Mouse (Mus musculus): ENCODE measurements around the gene Isg15. TPM values are rescaled to one million over a fixed set of nuclear protein-coding genes. Genes with fewer than 3 reads are reported as not detected.

Gene Isg15
- 10 to 100 TPM; 13.2 to 17.7 TPM for total RNA-seq (2023)

DNA sequence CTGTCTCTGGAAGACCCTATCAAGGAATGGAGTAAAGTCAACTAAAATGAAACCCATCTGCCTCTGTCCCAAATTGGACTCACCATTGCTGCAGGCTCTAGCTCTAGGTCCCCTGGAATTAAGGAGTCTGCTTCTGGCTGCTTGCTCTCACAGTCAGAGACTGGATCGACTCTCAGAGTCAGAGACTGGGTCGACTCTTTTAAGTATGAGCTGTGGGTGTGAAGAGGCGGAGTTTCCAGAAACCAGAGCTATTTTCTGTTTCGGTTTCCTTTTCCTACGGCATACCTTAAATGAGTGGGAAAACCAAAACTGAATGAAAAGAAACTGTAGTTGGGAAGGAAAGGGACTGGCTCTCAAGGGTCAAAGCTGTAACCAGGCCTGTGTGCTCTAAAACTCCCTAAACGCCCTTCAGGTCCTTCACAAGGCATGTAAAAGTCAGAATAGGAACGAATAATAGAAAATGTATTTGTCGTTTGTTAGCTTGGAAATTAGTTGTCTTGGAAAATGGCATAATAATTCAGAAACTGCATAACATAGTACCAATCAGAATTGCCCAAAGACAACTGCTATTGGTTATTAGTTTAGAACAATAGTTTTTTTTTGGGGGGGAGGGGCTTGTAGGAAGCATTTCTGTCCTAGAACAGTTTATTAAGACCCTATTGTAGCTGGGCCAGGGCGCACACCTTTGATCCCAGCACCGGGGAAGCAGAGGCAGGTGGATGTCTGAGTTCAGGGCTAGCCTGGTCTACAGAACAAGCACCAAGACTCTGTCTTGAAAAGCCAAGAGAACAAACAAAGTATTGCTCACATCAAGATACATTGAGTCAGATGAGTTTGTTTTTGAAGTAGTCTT is at the start of gene Isg15:
TSS of gene Isg15 (minus strand) at position 196 of the 853 bp plus-strand sequence.

DNA sequence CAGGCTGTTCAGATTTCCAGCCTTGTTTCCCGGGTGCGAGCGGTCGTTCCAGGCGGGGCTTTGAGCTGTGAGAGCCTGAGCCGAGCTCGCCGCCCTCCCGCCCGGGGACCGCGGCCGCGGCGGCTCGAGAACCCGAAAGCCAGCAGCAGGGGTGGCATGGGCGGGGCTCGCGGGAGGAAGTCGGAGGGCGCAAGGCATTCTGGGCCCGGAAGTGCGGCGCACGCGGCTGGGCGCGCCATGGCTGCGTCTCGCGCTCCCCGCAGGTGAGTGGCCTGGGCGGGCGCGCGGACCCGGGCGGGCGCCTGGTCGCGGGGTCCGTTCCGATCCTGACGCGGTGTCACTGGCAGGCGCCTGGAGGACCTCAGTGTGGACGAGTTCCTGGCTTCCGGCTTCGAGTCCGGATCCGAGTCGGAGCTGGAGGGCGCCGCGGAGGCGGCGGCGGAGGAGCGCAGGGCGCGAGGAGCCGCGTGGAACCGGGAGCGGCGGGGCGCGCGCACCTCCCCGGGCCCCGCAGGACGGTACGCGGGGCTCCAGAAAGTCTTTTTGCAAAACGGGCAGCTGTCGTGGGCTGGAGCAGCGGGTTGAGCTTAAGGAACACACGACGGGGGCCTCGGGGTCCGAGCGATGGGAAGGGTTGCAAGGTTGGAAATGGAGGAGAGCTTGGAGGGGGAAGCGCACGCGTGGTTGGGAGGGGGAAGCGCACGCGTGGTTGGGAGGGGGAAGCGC is 35.4 kb upstream of the Isg15 start, which contains the start of gene Noc2l:
TSS of gene Noc2l (plus strand) at position 203 of the 726 bp plus-strand sequence.

DNA sequence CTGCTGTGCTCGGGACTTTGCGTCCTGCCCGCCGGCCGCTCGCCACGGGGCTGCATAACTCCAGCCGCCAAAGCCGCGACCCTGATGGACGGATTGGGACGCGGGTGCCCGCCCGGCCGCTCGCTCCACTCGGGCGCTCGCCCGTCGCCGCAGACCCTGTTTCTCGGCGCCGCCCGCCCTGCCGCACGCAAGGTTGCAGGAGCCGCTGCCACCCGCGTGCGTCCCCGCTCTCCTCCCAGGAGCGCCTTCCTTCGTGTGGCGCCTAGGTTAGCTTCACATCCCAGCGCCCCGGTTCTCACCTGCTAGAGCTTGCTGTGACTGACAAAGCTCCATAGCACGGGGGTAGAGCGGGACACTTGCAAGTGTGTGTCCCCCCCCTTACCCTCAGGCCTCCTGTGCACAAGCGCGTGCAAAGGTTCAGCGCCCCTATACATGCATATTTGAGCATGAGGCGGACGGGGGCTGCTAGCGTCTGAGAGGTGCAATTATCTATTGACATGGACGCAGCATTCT is 34.1 kb upstream of the Isg15 start, which contains the start of gene Plekhn1:
TSS of gene Plekhn1 (minus strand) at position 157 of the 513 bp plus-strand sequence.

GRCm38 (mm10) chr4:156215649-156216048 is 15.0 kb upstream of the Isg15 start, which contains the start of gene Perm1:
Gene Perm1 (plus strand): TSS chr4:156215868.

DNA sequence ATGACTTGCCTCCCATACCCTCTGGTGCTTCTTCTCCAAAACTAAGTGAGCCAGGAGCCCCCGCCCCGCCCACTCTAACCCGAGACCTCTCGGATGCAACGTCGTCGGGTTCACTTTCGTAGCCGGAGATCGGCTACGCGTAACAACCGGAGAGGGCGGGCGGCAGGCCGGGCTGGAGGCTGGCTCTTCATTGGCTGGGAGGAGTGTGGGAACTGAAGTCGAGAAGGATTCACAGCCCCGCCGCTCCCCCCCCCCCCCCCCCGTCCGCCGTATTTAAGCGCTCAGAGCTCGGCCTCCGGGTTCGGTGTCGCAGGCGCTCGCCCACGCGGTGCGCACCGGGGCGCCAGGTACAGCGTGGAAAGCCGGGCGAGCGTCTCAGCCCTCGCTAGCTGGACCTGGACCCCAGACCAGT is 2.4 kb upstream of the Isg15 start, which contains the start of gene AW011738:
TSS of gene AW011738 (plus strand) at position 304 of the 412 bp plus-strand sequence.

GRCm38 (mm10) chr4:156197131-156197828 is 3.3 kb downstream of the Isg15 start, which contains the start of gene Agrn:
Gene Agrn (minus strand): TSS chr4:156197488.

Other genes starting within 250 kb of the Isg15 start
- gene C1qtnf12, start 238.5 kb downstream of the Isg15 start, total RNA-seq (2023): 1 to 10 TPM; 2.9 to 9.5 TPM
- 1 to 10 TPM; 1.7 to 2.4 TPM for gene B3galt6, start 208.2 kb downstream of the Isg15 start, total RNA-seq (2023)
- 100 to 1,000 TPM; 142 to 157 TPM for gene Sdf4, start 207.9 kb downstream of the Isg15 start, total RNA-seq (2023)
- 1 to 10 TPM; 1.5 to 2.2 TPM for gene Tnfrsf4, start 187.0 kb downstream of the Isg15 start, total RNA-seq (2023)
- gene Tnfrsf18, start 174.7 kb downstream of the Isg15 start, total RNA-seq (2023): 1 to 10 TPM; 2.7 to 3.6 TPM
- not detected for gene Ttll10, start 141.4 kb downstream of the Isg15 start, total RNA-seq (2023)
- 10 to 100 TPM; 14.0 to 16.8 TPM for gene 9430015G10Rik, start 90.8 kb downstream of the Isg15 start, total RNA-seq (2023)
- gene Rnf223, start 70.3 kb downstream of the Isg15 start, total RNA-seq (2023): under 1 TPM; 0.33 to 0.55 TPM
- gene Agrn, start 3.3 kb downstream of the Isg15 start, total RNA-seq (2023): 10 to 100 TPM; 15.8 TPM
- 10 to 100 TPM; 13.4 to 17.9 TPM for gene AW011738, start 2.5 kb upstream of the Isg15 start, total RNA-seq (2023)
- gene Perm1, start 15.1 kb upstream of the Isg15 start, total RNA-seq (2023): under 1 TPM; 0.18 to 0.47 TPM
- 10 to 100 TPM; 24.3 to 25.0 TPM for gene Plekhn1, start 34.0 kb upstream of the Isg15 start, total RNA-seq (2023)
- gene Noc2l, start 35.2 kb upstream of the Isg15 start, total RNA-seq (2023): 10 to 100 TPM; 58.4 to 59.9 TPM
- gene Samd11, start 54.8 kb upstream of the Isg15 start, total RNA-seq (2023): 1 to 10 TPM; 1.5 to 1.6 TPM
- not detected for gene Vmn2r-ps159, start 130.3 kb upstream of the Isg15 start, total RNA-seq (2023)